Comparison of ENCODE assay signal across 13 mouse cellular contexts in the genomic region with DNA sequence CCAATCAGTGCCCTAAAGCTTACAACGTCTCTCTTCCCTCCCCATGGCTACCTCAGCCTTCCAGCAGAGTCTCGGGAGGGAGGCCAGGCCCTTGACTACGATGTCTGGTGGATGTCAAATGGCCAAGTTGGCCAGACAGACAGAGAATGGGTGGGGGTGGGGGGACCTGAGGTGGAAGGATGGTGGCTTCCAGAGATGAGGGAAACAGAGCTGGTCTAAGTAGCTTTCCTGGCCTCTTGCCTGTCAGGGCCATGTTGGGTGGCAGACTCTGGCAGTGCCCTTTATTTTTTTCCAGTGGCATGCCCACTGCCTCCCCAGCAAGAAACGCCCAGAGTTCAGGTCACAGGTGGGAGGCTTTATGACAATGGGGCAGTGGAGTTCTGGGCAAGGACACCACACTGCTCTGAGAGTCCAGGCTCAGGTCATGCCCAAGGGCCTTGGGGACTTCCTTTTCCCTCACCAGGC. TPM values are rescaled to one million over a fixed set of nuclear protein-coding genes. Genes with fewer than 3 reads are reported as not detected.
DNase-seq lines count a peak whose midpoint lies in the region; ATAC-seq and TF ChIP-seq lines count a peak whose summit lies in the region.
"Had no signal": no experiment of that assay in that cellular context is flagged by ENCODE, and none has a peak within 500 bp of the region (broad histone marks: within the 10 kb centered on the region; RNA-seq: fewer than 3 reads in every experiment).

No protein-coding gene starts in this region.

- H3K27ac ChIP-seq in gastrocnemius, adult 2 months, result peak overlapping the region; percentile 98
- peak overlapping the region; percentile 99 for H3K27ac ChIP-seq in heart, embryonic 16.5 days (ENCODE audit: low read length)
- H3K27ac ChIP-seq in intestine, embryonic 16.5 days (ENCODE audit: low read length), result no peak overlapping the region

- H3K4me1 ChIP-seq in heart, embryonic 16.5 days (ENCODE audit: control insufficient read depth, insufficient read depth, low read length), result peaks cover 10% of the 10 kb centered on the region
- H3K4me1 ChIP-seq in intestine, embryonic 16.5 days (ENCODE audit: control insufficient read depth, insufficient read depth, low read length), result no peaks in the 10 kb centered on the region

- H3K9ac ChIP-seq in heart, embryonic 16.5 days (ENCODE audit: low read length), result peak overlapping the region; percentile 82
- no peak overlapping the region for H3K9ac ChIP-seq in intestine, embryonic 16.5 days (ENCODE audit: low read depth, low read length)

- ATAC-seq in heart, embryonic 16.5 days (replicated peaks; ENCODE audit: extremely low read depth, insufficient read depth, low FRiP score), result no peak
- no peak for ATAC-seq in intestine, embryonic 16.5 days

- H3K4me2 ChIP-seq in heart, embryonic 16.5 days (ENCODE audit: low read depth, low read length), result peak overlapping the region; percentile 71
- no peak overlapping the region for H3K4me2 ChIP-seq in intestine, embryonic 16.5 days (ENCODE audit: low read depth, low read length)

- no peak for TF ChIP-seq CTCF in gastrocnemius, adult 2 months (IDR thresholded peaks at IDR 0.05)

- H3K36me3 ChIP-seq in heart, embryonic 16.5 days (ENCODE audit: control insufficient read depth, insufficient read depth), result no peaks in the 10 kb centered on the region
- H3K36me3 ChIP-seq in intestine, embryonic 16.5 days (ENCODE audit: control insufficient read depth, insufficient read depth, low read length), result no peaks in the 10 kb centered on the region

- DNase-seq in heart, adult 18-20 months, result peak; percentile 71 to 73
- no peak for DNase-seq in heart, postnatal 25 days (ENCODE audit: low spot score)
- DNase-seq in cerebellum, postnatal 10 days, result peak; percentile 65 to 71
- peak; percentile 79 for DNase-seq in gastrocnemius, adult 2 months
- no peak for DNase-seq in spleen, postnatal 4 days (ENCODE audit: low spot score in 2 of 2)
- DNase-seq in embryo, embryonic 11 days, result no peak
- DNase-seq: adrenal gland, postnatal 14 days; lung, postnatal 4 days; thymus, postnatal 25 days had no signal

- peak overlapping the region; percentile 78 for H3K4me3 ChIP-seq in gastrocnemius, adult 2 months
- H3K4me3 ChIP-seq in heart, embryonic 16.5 days (ENCODE audit: low read length), result peak overlapping the region; percentile 52
- no peak overlapping the region for H3K4me3 ChIP-seq in intestine, embryonic 16.5 days (ENCODE audit: low read length)

- H3K27me3 ChIP-seq in heart, embryonic 16.5 days (ENCODE audit: control insufficient read depth, insufficient read depth, low read length), result no peaks in the 10 kb centered on the region
- H3K27me3 ChIP-seq in intestine, embryonic 16.5 days (replicated peaks; ENCODE audit: control insufficient read depth, insufficient read depth, low read length), result 0 out of 2 replicates have a peak, but pooled peaks cover 8% of the 10 kb centered on the region

- 25% methylated on average over 4 of the region's 4 CpGs for WGBS in heart, embryonic 16.5 days
- WGBS in intestine, embryonic 16.5 days, result 50% methylated on average over 4 of the region's 4 CpGs

- intact Hi-C loops in heart, postnatal 25 days (cut with DNase I), result loop anchor here (5.0 kb wide), 2 partner anchors 65 to 105 kb away; no protein-coding TSS in a partner anchor
- intact Hi-C loops in gastrocnemius, adult 2 months (cut with DNase I), result loop anchor here (2.0 to 10.0 kb wide), 3 partner anchors 19 to 507 kb away; no protein-coding TSS in a partner anchor

- H3K9me3 ChIP-seq in heart, embryonic 16.5 days (replicated peaks; ENCODE audit: control insufficient read depth, low read length), result no peaks in the 10 kb centered on the region
- no peaks in the 10 kb centered on the region for H3K9me3 ChIP-seq in intestine, embryonic 16.5 days (ENCODE audit: control insufficient read depth, low read length)

RNA-seq across cellular contexts. Expression of gene Kcnj11, which starts 3.2 kb away (rescaled TPM):
- 100 to 1,000 TPM; 114 to 120 TPM for total RNA-seq in heart, adult 18-20 months (2021)
- total RNA-seq in heart, postnatal 25 days (2021), result 10 to 100 TPM; 84.5 to 97.5 TPM
- 100 to 1,000 TPM; 109 to 121 TPM for total RNA-seq in gastrocnemius, adult 2 months (2021)
- polyA plus RNA-seq in heart, embryonic 16.5 days (2015; fragmentation: Nextera tagmentation; extraction: Ambion mirVana), result 10.4 and 10.5 TPM in 2 replicates
- polyA plus RNA-seq in intestine, embryonic 16.5 days (2015; fragmentation: Nextera tagmentation; extraction: Ambion mirVana), result 0.55 and 0.65 TPM in 2 replicates
- total RNA-seq: hematopoietic stem cell, adult 5-6 weeks; liver, adult 2 months had no signal
- polyA plus RNA-seq: liver, adult 2 months had no signal

Comparison
In these comparisons a context has a peak if more than half of its experiments do, and no peak if none do; other contexts are left out.
1. DNase-seq: peak in heart, adult 18-20 months (2 of 2), cerebellum, postnatal 10 days (2 of 2) and gastrocnemius, adult 2 months (single experiment); none in heart, postnatal 25 days (single experiment), spleen, postnatal 4 days (0 of 2) and embryo, embryonic 11 days (single experiment).